Mouse (Mus musculus) liver, embryonic 14.5 days (tissue): ENCODE data around the gene Wdtc1.

Experiments used
- CTCF ChIP-seq: IDR thresholded peaks from 2 replicates; pipeline ENCODE4 v1.5.1; 2016; ENCODE audit warnings: antibody characterized with exemption, low read depth, control low read depth
- EP300 ChIP-seq: IDR thresholded peaks from 2 replicates; pipeline ENCODE4 v1.6.1; 2016; ENCODE audit warnings: antibody characterized with exemption, low read depth

- TF ChIP-seq EP300, result no peak
- no peak for TF ChIP-seq CTCF
Measured at GRCm38 (mm10) chr4:133340217-133340616, 13.1 kb downstream of the Wdtc1 start.
